Mouse (Mus musculus): ENCODE measurements at regions not wholly inside any gene's neighbourhood (a gene's known extent, or its start where the extent isn't known, plus 50 kb on each side); places are given as distances from the start of the nearest gene placed in this dataset.
A peak's percentile ranks its signal among the peaks of the same experiment; 100 is the strongest.

DNA sequence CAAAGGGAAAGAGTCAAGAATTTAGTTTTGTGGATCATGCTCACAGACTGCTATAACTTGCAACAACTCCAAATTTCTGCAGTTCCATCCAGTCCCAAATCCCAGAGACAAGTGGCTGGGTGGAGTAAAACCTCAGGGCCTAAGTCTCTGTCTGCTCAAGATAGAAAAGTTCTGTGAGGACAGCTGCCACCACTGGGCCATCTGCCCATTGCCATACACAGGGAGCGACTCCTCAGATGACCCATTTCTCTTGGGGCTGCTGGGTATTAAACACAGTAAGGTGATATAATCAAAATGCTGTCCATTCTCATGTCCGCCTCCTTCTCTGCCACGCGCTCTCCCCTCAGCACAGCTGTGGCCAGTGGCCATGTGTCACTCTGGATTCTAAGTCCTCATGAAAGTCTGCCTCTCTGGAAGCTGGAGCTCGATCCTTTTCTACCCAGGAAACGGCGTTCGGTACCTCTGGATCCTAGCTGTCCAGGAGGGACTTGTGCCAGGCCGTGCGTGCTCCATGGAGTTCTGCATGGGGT, 132.3 kb upstream of the Azi2 start:
- Histone ChIP-seq H3K9me3 (ENCODE audit: control insufficient read depth, low read length) (no peaks in the 10 kb centered on the region), H3K4me3 (ENCODE audit: low read length) (no peak overlapping the region), H3K36me3 (ENCODE audit: control insufficient read depth, insufficient read depth, low read length) (no peaks in the 10 kb centered on the region), H3K27ac (ENCODE audit: low read length) (no peak overlapping the region), H3K27me3 (ENCODE audit: control insufficient read depth, insufficient read depth, low read depth, low read length) (no peaks in the 10 kb centered on the region), H3K9ac (ENCODE audit: low read length) (no peak overlapping the region), H3K4me1 (replicated peaks; ENCODE audit: control insufficient read depth, insufficient read depth, low read length) (no peaks in the 10 kb centered on the region), H3K4me2 (ENCODE audit: low read depth, low read length) (no peak overlapping the region)
- ATAC-seq (ENCODE audit: low read depth), result no peak
- 91% methylated on average over 10 of the region's 10 CpGs for WGBS

GRCm38 (mm10) chr9:117905045-117905747, 135.1 kb upstream of the Azi2 start:
- Histone ChIP-seq H3K36me3 (ENCODE audit: control insufficient read depth, insufficient read depth, low read length) (no peaks in the 10 kb centered on the region), H3K27ac (ENCODE audit: low read length) (no peak overlapping the region), H3K9ac (ENCODE audit: low read length) (no peak overlapping the region), H3K27me3 (ENCODE audit: control insufficient read depth, insufficient read depth, low read depth, low read length) (no peaks in the 10 kb centered on the region), H3K4me2 (ENCODE audit: low read depth, low read length) (no peak overlapping the region), H3K9me3 (ENCODE audit: control insufficient read depth, low read length) (no peaks in the 10 kb centered on the region), H3K4me3 (ENCODE audit: low read length) (no peak overlapping the region), H3K4me1 (replicated peaks; ENCODE audit: control insufficient read depth, insufficient read depth, low read length) (no peaks in the 10 kb centered on the region)
- WGBS, result 84% methylated on average over 10 of the region's 10 CpGs
- no peak for ATAC-seq (ENCODE audit: low read depth)

DNA sequence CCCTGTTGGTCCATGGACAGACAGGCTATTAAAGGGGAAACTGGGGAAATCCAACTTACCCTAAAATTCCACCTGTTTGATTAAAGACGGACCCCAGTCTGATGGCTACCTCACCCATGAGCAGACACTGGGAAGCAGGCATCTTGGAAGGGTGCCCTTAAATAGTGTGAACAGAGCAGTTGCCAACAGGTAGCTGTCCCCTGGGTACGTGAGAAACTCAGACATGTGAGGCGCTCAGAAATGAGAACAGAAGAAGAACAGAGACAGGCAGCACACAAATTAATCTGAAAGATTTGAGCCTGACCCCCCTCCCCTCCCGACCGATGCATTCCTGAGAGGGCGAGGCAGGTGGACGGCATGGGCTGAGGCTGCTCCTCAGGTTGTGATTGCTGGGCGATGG, 135.7 kb upstream of the Azi2 start:
- no peak for ATAC-seq (ENCODE audit: low read depth)
- Histone ChIP-seq H3K4me3 (ENCODE audit: low read length) (no peak overlapping the region), H3K27ac (ENCODE audit: low read length) (no peak overlapping the region), H3K36me3 (ENCODE audit: control insufficient read depth, insufficient read depth, low read length) (no peaks in the 10 kb centered on the region), H3K27me3 (ENCODE audit: control insufficient read depth, insufficient read depth, low read depth, low read length) (no peaks in the 10 kb centered on the region), H3K4me2 (ENCODE audit: low read depth, low read length) (no peak overlapping the region), H3K9me3 (ENCODE audit: control insufficient read depth, low read length) (no peaks in the 10 kb centered on the region), H3K4me1 (replicated peaks; ENCODE audit: control insufficient read depth, insufficient read depth, low read length) (no peaks in the 10 kb centered on the region), H3K9ac (ENCODE audit: low read length) (no peak overlapping the region)
- 82% methylated on average over 8 of the region's 8 CpGs for WGBS

DNA sequence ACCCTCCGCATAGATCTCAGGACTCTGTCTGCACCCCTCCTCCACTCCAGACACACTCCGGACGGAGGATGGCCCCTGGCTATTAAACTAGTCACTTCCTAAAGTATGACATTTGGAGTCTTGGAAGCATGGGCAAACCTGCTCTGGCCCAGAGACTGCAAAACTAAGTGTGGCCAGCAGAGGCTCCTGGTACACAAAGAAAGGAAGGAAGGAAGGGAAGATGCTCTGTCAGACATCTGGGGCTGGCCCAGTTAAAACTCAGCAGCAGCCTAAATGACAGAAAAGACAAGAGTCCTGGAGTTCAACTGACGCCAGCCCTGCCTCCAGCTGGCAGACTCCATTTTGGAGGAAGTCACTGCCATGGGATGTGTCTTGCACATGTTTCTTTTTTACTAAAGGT, 137.3 kb upstream of the Azi2 start:
- no peaks in the 10 kb centered on the region for H3K27me3 ChIP-seq (ENCODE audit: control insufficient read depth, insufficient read depth, low read depth, low read length)
- H3K9me3 ChIP-seq (ENCODE audit: control insufficient read depth, low read length), result no peaks in the 10 kb centered on the region
- WGBS, result 32% methylated on average over 4 of the region's 4 CpGs
- H3K4me1 ChIP-seq (replicated peaks; ENCODE audit: control insufficient read depth, insufficient read depth, low read length), result no peaks in the 10 kb centered on the region
- H3K36me3 ChIP-seq (ENCODE audit: control insufficient read depth, insufficient read depth, low read length), result no peaks in the 10 kb centered on the region
- H3K27ac ChIP-seq (ENCODE audit: low read length), result no peak overlapping the region; the same call in 1 of the 2 replicates
- H3K9ac ChIP-seq (ENCODE audit: low read length), result no peak overlapping the region
- no peak overlapping the region for H3K4me2 ChIP-seq (ENCODE audit: low read depth, low read length)
- ATAC-seq (ENCODE audit: low read depth), result peak; percentile 62
- H3K4me3 ChIP-seq (ENCODE audit: low read length), result no peak overlapping the region

DNA sequence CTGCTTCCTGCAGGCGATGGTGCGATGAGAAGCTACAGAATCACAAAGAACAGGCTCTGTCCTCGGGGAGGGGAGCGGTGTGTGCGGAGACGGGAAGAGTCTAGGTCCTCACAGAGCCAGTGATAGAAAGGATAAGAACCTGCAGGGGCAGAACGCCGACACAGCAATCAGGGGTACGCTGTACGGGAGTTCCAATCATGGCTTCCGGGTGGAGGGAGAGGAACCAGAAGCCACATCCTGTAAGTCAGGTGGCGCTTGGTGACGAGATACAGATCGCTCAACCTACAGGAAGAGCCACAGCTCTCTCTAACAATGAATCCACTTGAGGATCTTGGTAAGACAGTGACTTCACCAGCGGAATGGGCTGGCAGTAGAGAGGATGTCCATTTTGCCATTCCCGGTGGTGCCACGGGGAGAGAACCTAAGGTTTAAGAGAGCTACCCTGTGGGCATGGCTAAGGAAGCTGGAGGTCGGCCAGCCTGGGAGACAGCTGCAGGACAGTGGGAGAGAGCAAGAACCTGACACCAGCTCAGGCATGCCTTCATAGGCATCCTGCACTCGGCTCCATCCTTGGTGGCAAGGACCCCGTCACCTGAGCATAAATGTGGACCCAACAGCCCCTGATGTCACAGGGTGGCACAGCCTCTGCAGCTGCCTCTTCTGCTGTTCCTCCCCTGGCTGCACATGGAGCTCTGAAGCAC, 137.9 kb upstream of the Azi2 start:
- Histone ChIP-seq H3K4me1 (replicated peaks; ENCODE audit: control insufficient read depth, insufficient read depth, low read length) (no peaks in the 10 kb centered on the region), H3K4me2 (ENCODE audit: low read depth, low read length) (no peak overlapping the region), H3K9ac (ENCODE audit: low read length) (no peak overlapping the region), H3K4me3 (ENCODE audit: low read length) (no peak overlapping the region), H3K27ac (ENCODE audit: low read length) (no peak overlapping the region; the same call in 1 of the 2 replicates), H3K9me3 (ENCODE audit: control insufficient read depth, low read length) (no peaks in the 10 kb centered on the region), H3K27me3 (ENCODE audit: control insufficient read depth, insufficient read depth, low read depth, low read length) (no peaks in the 10 kb centered on the region), H3K36me3 (ENCODE audit: control insufficient read depth, insufficient read depth, low read length) (no peaks in the 10 kb centered on the region)
- ATAC-seq (ENCODE audit: low read depth), result peak; percentile 53
- WGBS, result 69% methylated on average over 20 of the region's 20 CpGs

- Histone ChIP-seq H3K9ac (ENCODE audit: low read length) (no peak overlapping the region), H3K36me3 (ENCODE audit: control insufficient read depth, insufficient read depth, low read length) (no peaks in the 10 kb centered on the region), H3K4me1 (replicated peaks; ENCODE audit: control insufficient read depth, insufficient read depth, low read length) (no peaks in the 10 kb centered on the region), H3K27me3 (ENCODE audit: control insufficient read depth, insufficient read depth, low read depth, low read length) (no peaks in the 10 kb centered on the region), H3K27ac (ENCODE audit: low read length) (no peak overlapping the region), H3K9me3 (ENCODE audit: control insufficient read depth, low read length) (no peaks in the 10 kb centered on the region), H3K4me2 (ENCODE audit: low read depth, low read length) (no peak overlapping the region), H3K4me3 (ENCODE audit: low read length) (no peak overlapping the region)
- ATAC-seq (ENCODE audit: low read depth), result no peak
- 73% methylated on average over 12 of the region's 12 CpGs for WGBS
These were observed 139.7 kb upstream of the Azi2 start for GRCm38 (mm10) chr9:117900631-117901030.

- H3K4me1 ChIP-seq (replicated peaks; ENCODE audit: control insufficient read depth, insufficient read depth, low read length), result no peaks in the 10 kb centered on the region
- H3K27me3 ChIP-seq (ENCODE audit: control insufficient read depth, insufficient read depth, low read depth, low read length), result no peaks in the 10 kb centered on the region
- H3K9me3 ChIP-seq (ENCODE audit: control insufficient read depth, low read length), result no peaks in the 10 kb centered on the region
- H3K9ac ChIP-seq (ENCODE audit: low read length), result no peak overlapping the region
- H3K4me3 ChIP-seq (ENCODE audit: low read length), result no peak overlapping the region
- no peak overlapping the region for H3K4me2 ChIP-seq (ENCODE audit: low read depth, low read length)
- no peaks in the 10 kb centered on the region for H3K36me3 ChIP-seq (ENCODE audit: control insufficient read depth, insufficient read depth, low read length)
- no peak overlapping the region for H3K27ac ChIP-seq (ENCODE audit: low read length)
- ATAC-seq (ENCODE audit: low read depth), result no peak
- 59% methylated on average over 8 of the region's 8 CpGs for WGBS
These were observed 143.8 kb upstream of the Azi2 start for GRCm38 (mm10) chr9:117896517-117896916.

- Histone ChIP-seq H3K36me3 (ENCODE audit: control insufficient read depth, insufficient read depth, low read length) (no peaks in the 10 kb centered on the region), H3K27me3 (ENCODE audit: control insufficient read depth, insufficient read depth, low read depth, low read length) (no peaks in the 10 kb centered on the region), H3K9me3 (ENCODE audit: control insufficient read depth, low read length) (no peaks in the 10 kb centered on the region), H3K4me3 (ENCODE audit: low read length) (no peak overlapping the region), H3K4me1 (replicated peaks; ENCODE audit: control insufficient read depth, insufficient read depth, low read length) (no peaks in the 10 kb centered on the region), H3K27ac (ENCODE audit: low read length) (no peak overlapping the region), H3K9ac (ENCODE audit: low read length) (no peak overlapping the region), H3K4me2 (ENCODE audit: low read depth, low read length) (no peak overlapping the region)
- no peak for ATAC-seq (ENCODE audit: low read depth)
- WGBS, result 71% methylated on average over 6 of the region's 6 CpGs
These were observed 147.7 kb upstream of the Azi2 start for GRCm38 (mm10) chr9:117892601-117893000.

- peak overlapping the region; percentile 64 for H3K4me3 ChIP-seq (ENCODE audit: low read length)
- H3K27ac ChIP-seq (ENCODE audit: low read length), result no peak overlapping the region
- ATAC-seq (ENCODE audit: low read depth), result 0 out of 2 replicates have a peak, but pooled peaks have one; percentile 8
- peak overlapping the region; percentile 98 for H3K4me2 ChIP-seq (ENCODE audit: low read depth, low read length)
- H3K9me3 ChIP-seq (ENCODE audit: control insufficient read depth, low read length), result no peaks in the 10 kb centered on the region
- peak overlapping the region; percentile 63 for H3K9ac ChIP-seq (ENCODE audit: low read length)
- 24% methylated on average over 8 of the region's 8 CpGs for WGBS
- H3K27me3 ChIP-seq (ENCODE audit: control insufficient read depth, insufficient read depth, low read depth, low read length), result peaks cover 14% of the 10 kb centered on the region
- H3K4me1 ChIP-seq (replicated peaks; ENCODE audit: control insufficient read depth, insufficient read depth, low read length), result peaks cover 5% of the 10 kb centered on the region
- H3K36me3 ChIP-seq (ENCODE audit: control insufficient read depth, insufficient read depth, low read length), result no peaks in the 10 kb centered on the region
These were observed 167.1 kb upstream of the Azi2 start for GRCm38 (mm10) chr9:117873172-117873571.
